Mouse (Mus musculus) ES-E14 (cell line): Measurements from ENCODE around the gene St6galnac3.

Experiments used
- HCFC1 ChIP-seq: IDR thresholded peaks from 2 replicates; pipeline ENCODE4 v1.6.1; 2012; ENCODE audit warnings: low read length, inconsistent platforms, borderline replicate concordance; ENCODE audit not compliant: insufficient read depth
- MAFK ChIP-seq: IDR thresholded peaks from 2 replicates; pipeline ENCODE4 v1.6.1; 2014; ENCODE audit warnings: mild to moderate bottlenecking, low read depth, low read length, inconsistent platforms; ENCODE audit not compliant: insufficient read depth
- ZC3H11A ChIP-seq: IDR thresholded peaks from 2 replicates; pipeline ENCODE4 v1.6.1; 2012; ENCODE audit warnings: low read depth, mild to moderate bottlenecking, inconsistent platforms, low read length, borderline replicate concordance
- ZNF384 ChIP-seq: IDR thresholded peaks from 2 replicates; pipeline ENCODE4 v1.6.1; 2012; ENCODE audit warnings: low read depth, low read length, inconsistent platforms

GRCm38 (mm10) chr3:153463849-153464248 lies 261.1 kb downstream of the St6galnac3 start:
- TF ChIP-seq HCFC1, result no peak
- no peak for TF ChIP-seq MAFK
- no peak for TF ChIP-seq ZC3H11A
- no peak for TF ChIP-seq ZNF384
